Mouse (Mus musculus): ENCODE measurements around the gene Slc4a8. TPM values are rescaled to one million over a fixed set of nuclear protein-coding genes. Genes with fewer than 3 reads are reported as not detected.
A peak's percentile ranks its signal among the peaks of the same experiment; 100 is the strongest.

The Slc4a8 gene
- polyA plus RNA-seq, 1 experiment from 2014 or later, result 2.2 TPM

DNA sequence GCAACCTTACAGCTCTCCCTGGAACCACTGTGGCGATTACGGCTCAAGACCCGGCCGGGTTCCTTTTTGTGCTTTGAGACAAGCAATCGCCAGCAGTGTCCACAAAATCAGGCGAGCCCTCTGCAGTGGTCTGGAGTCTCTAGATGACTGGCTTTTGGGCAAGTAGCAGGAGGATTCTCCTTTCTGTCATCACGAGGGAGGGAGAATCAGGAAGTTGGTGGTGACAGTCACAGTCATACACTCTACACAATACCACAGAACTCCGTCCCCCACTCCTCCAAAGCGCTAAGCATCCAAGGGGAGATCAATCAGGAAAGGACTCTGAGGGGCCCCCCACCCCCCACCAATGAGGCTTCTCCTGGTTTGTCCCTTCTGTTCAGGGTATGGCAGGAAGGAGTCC is 33.0 kb upstream of the Slc4a8 start:
- 28% methylated on average over 9 of the region's 9 CpGs for WGBS
- no peaks in the 10 kb centered on the region for H3K36me3 ChIP-seq
- peaks cover 20% of the 10 kb centered on the region for H3K4me1 ChIP-seq
- DNase-seq (ENCODE audit: low spot score), result no peak
- H3K27ac ChIP-seq, result no peak overlapping the region
- peak overlapping the region; percentile 62 for H3K4me3 ChIP-seq
- H3K27me3 ChIP-seq (ENCODE audit: insufficient read depth, poor library complexity, severe bottlenecking), result peaks cover 69% of the 10 kb centered on the region
- H3K9me3 ChIP-seq, result no peaks in the 10 kb centered on the region

DNA sequence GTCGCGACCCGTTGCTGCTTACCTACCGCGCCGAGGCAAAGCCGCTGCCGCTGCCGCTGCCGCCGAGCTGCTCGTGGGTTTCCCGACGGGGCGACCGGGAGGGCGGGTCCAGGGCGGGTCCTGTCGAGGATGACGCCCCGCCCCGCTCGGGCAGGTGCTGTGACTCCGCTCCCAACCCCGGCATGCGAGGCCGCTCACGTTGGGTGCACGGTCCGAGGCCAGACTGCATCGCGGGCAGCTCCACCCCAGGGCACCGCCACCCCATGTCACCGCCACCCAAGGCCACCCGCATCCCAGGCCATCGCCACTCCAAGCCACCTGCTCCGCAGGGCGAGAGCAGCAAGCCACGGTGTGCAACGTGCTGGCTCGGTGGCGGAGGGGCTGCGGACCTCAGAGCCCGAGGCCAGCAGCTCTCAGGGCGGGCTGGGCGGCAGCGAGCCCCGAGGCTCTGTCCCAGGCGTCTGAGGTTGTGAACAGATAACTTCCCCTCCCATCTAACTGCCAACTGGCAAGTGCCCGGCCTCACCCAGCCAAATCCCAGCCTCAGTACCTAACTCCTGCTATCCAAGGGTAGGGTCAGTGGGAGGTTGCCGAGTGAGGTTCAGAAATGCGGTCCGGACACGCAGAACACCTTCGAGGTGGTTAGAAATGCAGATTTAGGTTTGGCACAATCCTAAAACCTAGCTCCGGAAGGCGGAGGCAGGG is 32.1 kb upstream of the Slc4a8 start, which contains the start of gene Galnt6:
TSS of gene Galnt6 (minus strand) at position 96 of the 705 bp plus-strand sequence.
- no peaks in the 10 kb centered on the region for H3K9me3 ChIP-seq
- peaks cover 20% of the 10 kb centered on the region for H3K4me1 ChIP-seq
- peak within 1 kb of the TSS; percentile 62 for H3K4me3 ChIP-seq
- H3K36me3 ChIP-seq, result no peaks in the 10 kb centered on the region
- H3K27me3 ChIP-seq (ENCODE audit: insufficient read depth, poor library complexity, severe bottlenecking), result peaks cover 69% of the 10 kb centered on the region
- DNase-seq (ENCODE audit: low spot score), result no peak
- WGBS, result 6% methylated on average over 47 of the region's 57 CpGs
- H3K27ac ChIP-seq, result 0 out of 2 replicates have a peak within 1 kb of the TSS, but pooled peaks have one; percentile 47

- Histone ChIP-seq H3K36me3 (no peaks in the 10 kb centered on the region), H3K4me3 (no peak overlapping the region), H3K4me1 (peaks cover 28% of the 10 kb centered on the region), H3K27ac (no peak overlapping the region), H3K27me3 (ENCODE audit: insufficient read depth, poor library complexity, severe bottlenecking) (peaks cover 65% of the 10 kb centered on the region), H3K9me3 (no peaks in the 10 kb centered on the region)
- 33% methylated on average over 9 of the region's 9 CpGs for WGBS
- no peak for DNase-seq (ENCODE audit: low spot score)
Measured at GRCm38 (mm10) chr15:100731081-100731480, 30.5 kb upstream of the Slc4a8 start.

DNA sequence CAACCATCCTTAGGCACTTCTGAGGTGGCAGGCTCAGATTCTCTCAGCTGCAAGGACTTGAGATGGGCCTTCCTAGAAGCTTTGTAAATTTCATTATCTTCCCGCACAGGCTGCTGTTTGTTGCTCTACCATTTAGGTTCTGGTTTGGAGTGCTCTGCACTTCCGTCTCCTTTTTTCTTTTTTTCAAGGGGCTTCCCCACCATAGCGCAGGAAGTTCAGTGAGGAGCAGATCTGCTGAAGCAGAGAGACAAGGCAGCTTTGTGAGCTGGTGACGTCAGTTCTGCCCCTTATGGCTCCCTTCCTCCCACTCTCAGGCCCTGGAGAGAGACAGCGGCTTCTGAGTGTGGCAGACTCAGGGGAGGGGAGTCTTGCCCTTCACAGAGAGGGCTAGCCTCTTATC is 29.0 kb upstream of the Slc4a8 start:
- Histone ChIP-seq H3K27ac (0 out of 2 replicates have a peak overlapping the region, but pooled peaks have one; percentile 42), H3K36me3 (no peaks in the 10 kb centered on the region), H3K9me3 (no peaks in the 10 kb centered on the region), H3K4me3 (no peak overlapping the region), H3K4me1 (peaks cover 28% of the 10 kb centered on the region), H3K27me3 (ENCODE audit: insufficient read depth, poor library complexity, severe bottlenecking) (peaks cover 53% of the 10 kb centered on the region)
- 15% methylated on average over 5 of the region's 5 CpGs for WGBS
- DNase-seq (ENCODE audit: low spot score), result no peak

DNA sequence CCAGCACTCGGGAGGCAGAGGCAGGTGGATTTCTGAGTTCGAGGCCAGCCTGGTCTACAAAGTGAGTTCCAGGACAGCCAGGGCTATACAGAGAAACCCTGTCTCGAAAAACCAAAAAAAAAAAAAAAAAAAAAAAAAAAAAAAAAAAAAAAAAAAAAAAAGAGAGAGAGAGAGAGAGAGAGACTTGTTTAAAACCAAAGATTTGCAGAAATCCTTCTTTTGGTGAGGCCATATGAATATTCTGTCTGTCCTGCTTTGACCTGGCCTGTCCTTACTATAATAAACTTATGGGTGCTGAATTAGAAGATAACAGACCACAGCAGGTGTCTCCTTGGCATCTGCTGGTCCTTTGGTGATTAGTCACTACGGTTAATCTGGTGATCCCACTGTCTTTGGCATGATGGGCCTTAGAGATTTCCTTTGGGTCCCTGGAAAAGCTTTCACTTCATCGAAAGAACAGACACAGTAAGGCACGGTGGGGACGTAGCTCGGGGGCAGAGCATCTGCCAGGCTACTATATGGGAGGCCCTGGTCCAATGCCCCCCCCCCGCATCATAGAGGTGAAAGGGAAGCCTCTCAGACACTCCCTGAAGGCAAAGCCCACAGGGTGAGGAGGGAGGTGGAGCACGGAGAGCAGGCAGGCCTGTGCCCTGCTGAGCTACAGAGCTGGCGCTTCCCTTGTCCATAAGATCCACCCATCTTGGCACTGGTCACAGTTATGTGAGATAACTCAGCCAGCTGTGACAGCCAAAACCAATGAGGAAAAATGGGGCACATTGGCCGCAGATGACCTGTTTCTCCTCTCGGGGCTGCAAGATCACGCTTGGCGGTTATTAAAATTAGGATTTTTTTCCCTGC is 26.2 kb upstream of the Slc4a8 start:
- H3K27ac ChIP-seq, result no peak overlapping the region
- WGBS, result 89% methylated on average over 14 of the region's 15 CpGs
- peaks cover 14% of the 10 kb centered on the region; the same call in 1 of the 2 replicates for H3K4me1 ChIP-seq
- DNase-seq (ENCODE audit: low spot score), result no peak
- peaks cover 26% of the 10 kb centered on the region for H3K27me3 ChIP-seq (ENCODE audit: insufficient read depth, poor library complexity, severe bottlenecking)
- no peaks in the 10 kb centered on the region for H3K9me3 ChIP-seq
- H3K36me3 ChIP-seq, result no peaks in the 10 kb centered on the region
- H3K4me3 ChIP-seq, result no peak overlapping the region

GRCm38 (mm10) chr15:100735953-100736300 is 25.6 kb upstream of the Slc4a8 start:
- DNase-seq (ENCODE audit: low spot score), result no peak
- no peaks in the 10 kb centered on the region for H3K9me3 ChIP-seq
- H3K27me3 ChIP-seq (ENCODE audit: insufficient read depth, poor library complexity, severe bottlenecking), result peaks cover 19% of the 10 kb centered on the region
- no peaks in the 10 kb centered on the region for H3K36me3 ChIP-seq
- WGBS, result 68% methylated on average over 9 of the region's 9 CpGs
- no peak overlapping the region for H3K4me3 ChIP-seq
- peaks cover 14% of the 10 kb centered on the region; the same call in 1 of the 2 replicates for H3K4me1 ChIP-seq
- H3K27ac ChIP-seq, result no peak overlapping the region

DNA sequence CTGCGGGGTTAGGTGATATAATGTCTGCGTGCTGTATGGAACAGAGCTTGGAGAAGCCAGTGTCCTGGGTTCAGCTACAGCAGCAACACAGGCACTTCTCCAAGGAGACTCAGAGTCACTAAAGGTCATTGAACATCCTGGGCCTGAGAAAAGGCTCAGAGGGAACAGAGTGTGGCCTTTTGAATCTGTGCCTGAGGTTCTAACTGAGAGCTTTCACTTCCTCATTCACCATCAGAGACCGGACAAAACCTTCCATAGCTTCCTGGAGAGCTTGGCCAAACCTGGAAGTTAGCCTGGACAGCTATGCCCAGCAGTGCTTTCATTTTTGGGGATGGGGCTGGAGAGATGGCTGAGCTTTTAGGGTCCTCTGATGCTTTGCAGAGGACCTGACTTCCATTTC is 23.9 kb upstream of the Slc4a8 start:
- Histone ChIP-seq H3K4me3 (no peak overlapping the region), H3K27me3 (ENCODE audit: insufficient read depth, poor library complexity, severe bottlenecking) (peaks cover 3% of the 10 kb centered on the region; the same call in 1 of the 2 replicates), H3K4me1 (peaks cover 11% of the 10 kb centered on the region; the same call in 1 of the 2 replicates), H3K36me3 (no peaks in the 10 kb centered on the region), H3K9me3 (no peaks in the 10 kb centered on the region), H3K27ac (0 out of 2 replicates have a peak overlapping the region, but pooled peaks have one; percentile 13)
- WGBS, result 92% methylated on average over 3 of the region's 3 CpGs
- DNase-seq (ENCODE audit: low spot score), result no peak

DNA sequence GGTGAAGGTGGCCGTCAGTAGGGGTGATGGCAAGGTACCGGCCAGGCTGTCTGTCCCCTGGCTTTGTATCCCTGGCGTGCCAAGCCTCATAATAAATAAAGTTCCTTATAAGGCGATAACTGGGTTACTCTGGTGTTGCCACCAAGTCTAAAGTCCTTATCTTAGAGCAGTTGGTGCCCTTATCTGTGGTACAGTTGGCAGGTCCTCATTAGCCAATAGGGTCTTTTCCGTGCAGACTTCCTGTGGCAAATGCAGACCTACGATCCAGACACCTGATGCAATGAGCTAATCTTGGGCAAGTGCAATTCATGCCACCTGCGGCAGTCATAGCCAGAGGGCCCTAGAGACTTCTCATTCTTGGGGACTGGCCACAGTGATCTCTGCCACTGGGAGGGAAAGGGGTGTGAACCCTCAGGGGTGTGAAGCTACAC is 23.2 kb upstream of the Slc4a8 start:
- Histone ChIP-seq H3K27ac (no peak overlapping the region), H3K27me3 (ENCODE audit: insufficient read depth, poor library complexity, severe bottlenecking) (peaks cover 3% of the 10 kb centered on the region; the same call in 1 of the 2 replicates), H3K4me3 (no peak overlapping the region), H3K4me1 (peaks cover 8% of the 10 kb centered on the region; the same call in 1 of the 2 replicates), H3K9me3 (no peaks in the 10 kb centered on the region), H3K36me3 (no peaks in the 10 kb centered on the region)
- DNase-seq (ENCODE audit: low spot score), result no peak
- 74% methylated on average over 7 of the region's 7 CpGs for WGBS

DNA sequence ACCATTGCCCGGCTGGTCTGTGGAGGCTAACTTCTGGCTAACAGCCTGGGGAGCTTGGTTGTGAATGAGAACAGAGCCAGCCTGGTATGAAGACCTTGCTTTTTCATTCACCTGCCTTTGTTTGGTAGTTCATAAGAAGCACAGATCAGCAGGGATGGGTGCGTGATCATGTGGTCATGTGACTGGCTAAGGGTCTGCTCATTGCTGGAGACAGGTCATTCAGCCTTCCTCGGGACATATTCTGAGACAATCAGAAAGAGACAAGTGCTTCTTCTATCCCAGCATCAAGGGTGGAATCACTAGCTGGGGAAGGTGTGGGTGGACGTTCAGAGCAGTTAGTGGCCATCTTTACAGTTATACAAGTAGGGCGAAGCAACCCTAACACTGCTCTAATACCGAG is 22.1 kb upstream of the Slc4a8 start:
- 88% methylated on average over 6 of the region's 6 CpGs for WGBS
- peaks cover 8% of the 10 kb centered on the region; the same call in 1 of the 2 replicates for H3K4me1 ChIP-seq
- peaks cover 3% of the 10 kb centered on the region; the same call in 1 of the 2 replicates for H3K27me3 ChIP-seq (ENCODE audit: insufficient read depth, poor library complexity, severe bottlenecking)
- no peak for DNase-seq (ENCODE audit: low spot score)
- H3K9me3 ChIP-seq, result no peaks in the 10 kb centered on the region
- H3K4me3 ChIP-seq, result no peak overlapping the region
- no peaks in the 10 kb centered on the region for H3K36me3 ChIP-seq
- no peak overlapping the region for H3K27ac ChIP-seq

- Histone ChIP-seq H3K4me3 (no peak overlapping the region), H3K36me3 (no peaks in the 10 kb centered on the region), H3K9me3 (no peaks in the 10 kb centered on the region), H3K27ac (no peak overlapping the region), H3K27me3 (ENCODE audit: insufficient read depth, poor library complexity, severe bottlenecking) (0 out of 2 replicates have a peak, but pooled peaks cover under 1% of the 10 kb centered on the region), H3K4me1 (peaks cover 20% of the 10 kb centered on the region)
- no peak for DNase-seq (ENCODE audit: low spot score)
- WGBS, result 86% methylated on average over 6 of the region's 6 CpGs
Measured at GRCm38 (mm10) chr15:100743238-100743637, 18.3 kb upstream of the Slc4a8 start.

- Histone ChIP-seq H3K27ac (peak overlapping the region; percentile 62; the same call in 1 of the 2 replicates), H3K27me3 (ENCODE audit: insufficient read depth, poor library complexity, severe bottlenecking) (peaks cover 8% of the 10 kb centered on the region; the same call in 1 of the 2 replicates), H3K36me3 (no peaks in the 10 kb centered on the region), H3K4me3 (peak overlapping the region; percentile 55), H3K9me3 (no peaks in the 10 kb centered on the region), H3K4me1 (peaks cover 25% of the 10 kb centered on the region)
- 19% methylated on average over 6 of the region's 6 CpGs for WGBS
- no peak for DNase-seq (ENCODE audit: low spot score)
Measured at GRCm38 (mm10) chr15:100746478-100747120, 14.9 kb upstream of the Slc4a8 start.

GRCm38 (mm10) chr15:100747121-100747963 is 14.2 kb upstream of the Slc4a8 start:
- H3K4me1 ChIP-seq, result peaks cover 25% of the 10 kb centered on the region
- no peaks in the 10 kb centered on the region for H3K9me3 ChIP-seq
- no peaks in the 10 kb centered on the region for H3K36me3 ChIP-seq
- 3% methylated on average over 27 of the region's 27 CpGs for WGBS
- peak overlapping the region; percentile 36; the same call in 1 of the 2 replicates for H3K27ac ChIP-seq
- peak overlapping the region; percentile 55 for H3K4me3 ChIP-seq
- peaks cover 9% of the 10 kb centered on the region for H3K27me3 ChIP-seq (ENCODE audit: insufficient read depth, poor library complexity, severe bottlenecking)
- peak; percentile 92 for DNase-seq (ENCODE audit: low spot score)

Data from heart, embryonic 10.5 days (tissue).